Mouse (Mus musculus): Measurements from ENCODE around the gene Ripor1. TPM values are rescaled to one million over a fixed set of nuclear protein-coding genes. Genes with fewer than 3 reads are reported as not detected.

Gene Ripor1
- polyA plus RNA-seq, 1 experiment from 2014 or later = 33.0 TPM

DNA sequence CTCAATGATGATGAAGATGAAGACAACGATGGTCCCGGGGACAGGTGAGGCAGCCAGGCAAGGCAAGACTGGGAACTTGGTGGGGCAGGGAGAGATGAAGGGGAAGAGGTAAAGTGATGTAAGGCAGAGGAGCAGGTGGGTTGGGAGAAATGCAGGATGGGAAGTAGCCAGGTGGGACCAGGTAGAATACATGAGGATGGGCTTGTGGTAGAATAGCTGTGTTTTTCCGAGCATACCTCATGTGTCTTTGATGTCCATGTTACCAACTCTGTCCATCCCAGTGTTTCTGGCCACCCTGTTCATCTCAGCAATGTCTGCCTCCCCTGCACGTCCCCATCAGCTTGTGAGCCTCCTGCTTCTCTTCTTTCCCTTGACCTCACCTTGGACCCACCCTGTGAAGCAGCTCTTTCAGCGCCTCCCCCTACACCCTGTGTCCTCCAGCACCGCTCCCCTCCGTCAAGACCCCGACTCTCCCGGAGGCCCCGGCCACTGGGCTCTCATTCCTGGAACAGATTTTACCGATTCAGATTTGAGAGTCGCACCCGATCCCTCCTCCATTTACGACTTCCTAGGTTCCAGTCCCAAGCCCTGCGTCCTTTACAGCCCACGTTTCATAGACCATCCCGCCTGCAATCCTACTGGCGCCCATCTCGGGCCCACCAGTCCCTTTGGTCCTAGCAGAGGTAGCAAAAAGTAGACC lies 14.0 kb downstream of the Ripor1 start:
- H3K4me3 ChIP-seq (ENCODE audit: low read depth, low read length) = no peak overlapping the region
- no peak overlapping the region for H3K9ac ChIP-seq (ENCODE audit: low read depth, low read length)
- no peaks in the 10 kb centered on the region for H3K27me3 ChIP-seq (replicated peaks; ENCODE audit: control insufficient read depth, insufficient read depth, low read length)
- peaks cover 21% of the 10 kb centered on the region for H3K4me1 ChIP-seq (replicated peaks; ENCODE audit: control insufficient read depth, insufficient read depth, low read length)
- no peaks in the 10 kb centered on the region for H3K9me3 ChIP-seq (ENCODE audit: control insufficient read depth, low read length)
- no peak overlapping the region for H3K4me2 ChIP-seq
- no peak for ATAC-seq (replicated peaks; ENCODE audit: low FRiP score)
- 90% methylated on average over 19 of the region's 19 CpGs for WGBS
- peaks cover 53% of the 10 kb centered on the region for H3K36me3 ChIP-seq (ENCODE audit: control insufficient read depth, insufficient read depth, low read length)
- no peak for DNase-seq (ENCODE audit: low spot score)
- no peak overlapping the region for H3K27ac ChIP-seq (ENCODE audit: low read depth, low read length)

DNA sequence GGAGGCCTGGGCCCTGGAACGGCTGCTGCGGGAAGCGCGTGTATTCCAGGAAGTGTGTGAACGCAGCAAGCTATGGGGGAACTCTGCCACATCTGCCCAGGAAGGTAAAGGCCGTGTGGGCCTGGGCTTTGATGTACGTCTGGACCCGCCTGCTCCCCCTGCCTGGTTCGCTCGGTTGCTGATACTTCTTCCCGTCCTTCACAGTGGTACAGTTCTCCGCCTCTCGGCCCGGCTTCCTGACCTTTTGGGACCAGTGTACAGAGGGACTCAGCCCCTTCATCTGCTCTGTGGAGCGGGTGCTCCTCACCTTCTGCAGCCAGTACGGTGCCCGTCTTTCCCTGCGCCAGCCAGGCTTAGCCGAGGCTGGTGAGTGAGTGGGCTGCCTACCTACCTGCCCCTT lies 15.2 kb downstream of the Ripor1 start:
- no peaks in the 10 kb centered on the region for H3K27me3 ChIP-seq (replicated peaks; ENCODE audit: control insufficient read depth, insufficient read depth, low read length)
- no peaks in the 10 kb centered on the region for H3K9me3 ChIP-seq (ENCODE audit: control insufficient read depth, low read length)
- peaks cover 53% of the 10 kb centered on the region for H3K36me3 ChIP-seq (ENCODE audit: control insufficient read depth, insufficient read depth, low read length)
- no peak overlapping the region for H3K4me3 ChIP-seq (ENCODE audit: low read depth, low read length)
- no peak overlapping the region for H3K9ac ChIP-seq (ENCODE audit: low read depth, low read length)
- H3K27ac ChIP-seq (ENCODE audit: low read depth, low read length) = no peak overlapping the region
- ATAC-seq (replicated peaks; ENCODE audit: low FRiP score) (no peak), DNase-seq (ENCODE audit: low spot score) (no peak)
- 89% methylated on average over 19 of the region's 19 CpGs for WGBS
- H3K4me1 ChIP-seq (replicated peaks; ENCODE audit: control insufficient read depth, insufficient read depth, low read length) = peaks cover 14% of the 10 kb centered on the region
- H3K4me2 ChIP-seq = no peak overlapping the region

- Histone ChIP-seq H3K9me3 (ENCODE audit: control insufficient read depth, low read length) (no peaks in the 10 kb centered on the region), H3K27me3 (replicated peaks; ENCODE audit: control insufficient read depth, insufficient read depth, low read length) (no peaks in the 10 kb centered on the region), H3K4me3 (ENCODE audit: low read depth, low read length) (no peak overlapping the region), H3K36me3 (ENCODE audit: control insufficient read depth, insufficient read depth, low read length) (peaks cover 47% of the 10 kb centered on the region), H3K9ac (ENCODE audit: low read depth, low read length) (no peak overlapping the region), H3K4me1 (replicated peaks; ENCODE audit: control insufficient read depth, insufficient read depth, low read length) (peaks cover 14% of the 10 kb centered on the region), H3K4me2 (no peak overlapping the region), H3K27ac (ENCODE audit: low read depth, low read length) (no peak overlapping the region)
- no peak for DNase-seq (ENCODE audit: low spot score)
- ATAC-seq (replicated peaks; ENCODE audit: low FRiP score) = no peak
- WGBS = 90% methylated on average over 21 of the region's 21 CpGs
Observed at GRCm38 (mm10) chr8:105620946-105621720, 16.1 kb downstream of the Ripor1 start.

- no peaks in the 10 kb centered on the region for H3K9me3 ChIP-seq (ENCODE audit: control insufficient read depth, low read length)
- no peak overlapping the region for H3K4me3 ChIP-seq (ENCODE audit: low read depth, low read length)
- ATAC-seq (replicated peaks; ENCODE audit: low FRiP score) = no peak
- peaks cover 14% of the 10 kb centered on the region for H3K4me1 ChIP-seq (replicated peaks; ENCODE audit: control insufficient read depth, insufficient read depth, low read length)
- 84% methylated on average over 4 of the region's 4 CpGs for WGBS
- H3K36me3 ChIP-seq (ENCODE audit: control insufficient read depth, insufficient read depth, low read length) = peaks cover 43% of the 10 kb centered on the region
- H3K27me3 ChIP-seq (replicated peaks; ENCODE audit: control insufficient read depth, insufficient read depth, low read length) = no peaks in the 10 kb centered on the region
- no peak overlapping the region for H3K4me2 ChIP-seq
- 0 out of 2 replicates have a peak overlapping the region, but pooled peaks have one; percentile 7 for H3K27ac ChIP-seq (ENCODE audit: low read depth, low read length)
- H3K9ac ChIP-seq (ENCODE audit: low read depth, low read length) = no peak overlapping the region
- DNase-seq (ENCODE audit: low spot score) = no peak
Observed at GRCm38 (mm10) chr8:105621841-105622240, 16.8 kb downstream of the Ripor1 start.

- H3K27ac ChIP-seq (ENCODE audit: low read depth, low read length) = peak overlapping the region; percentile 35; the same call in 1 of the 2 replicates
- ATAC-seq (replicated peaks; ENCODE audit: low FRiP score) (peak; percentile 89), DNase-seq (ENCODE audit: low spot score) (peak; percentile 86)
- no peak overlapping the region for H3K4me3 ChIP-seq (ENCODE audit: low read depth, low read length)
- WGBS = 7% methylated on average over 8 of the region's 8 CpGs
- no peaks in the 10 kb centered on the region for H3K27me3 ChIP-seq (replicated peaks; ENCODE audit: control insufficient read depth, insufficient read depth, low read length)
- peaks cover 37% of the 10 kb centered on the region for H3K36me3 ChIP-seq (ENCODE audit: control insufficient read depth, insufficient read depth, low read length)
- H3K4me2 ChIP-seq = no peak overlapping the region
- peak overlapping the region; percentile 16; the same call in 1 of the 2 replicates for H3K9ac ChIP-seq (ENCODE audit: low read depth, low read length)
- H3K9me3 ChIP-seq (ENCODE audit: control insufficient read depth, low read length) = no peaks in the 10 kb centered on the region
- peaks cover 14% of the 10 kb centered on the region for H3K4me1 ChIP-seq (replicated peaks; ENCODE audit: control insufficient read depth, insufficient read depth, low read length)
Observed at GRCm38 (mm10) chr8:105622421-105622920, 17.4 kb downstream of the Ripor1 start.

DNA sequence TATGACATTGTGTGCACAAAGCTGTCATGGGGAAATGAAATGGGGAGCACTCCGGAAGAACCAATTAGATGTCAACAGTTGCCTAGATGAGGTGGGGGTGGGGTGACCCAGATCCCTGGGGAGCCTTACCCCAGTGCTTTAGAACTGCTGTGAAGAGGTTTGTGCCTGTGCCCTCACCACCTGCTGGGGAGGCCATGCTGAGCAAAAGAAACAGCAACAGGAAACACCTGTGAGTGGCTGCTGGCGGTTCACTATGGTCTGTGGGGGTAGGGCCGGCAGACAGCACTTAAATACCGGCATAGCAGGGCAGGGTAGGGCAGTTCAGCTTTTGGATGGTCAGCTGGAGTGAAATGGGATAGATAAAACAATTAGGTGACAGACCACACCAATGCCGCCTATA lies 18.1 kb downstream of the Ripor1 start:
- peaks cover 31% of the 10 kb centered on the region for H3K36me3 ChIP-seq (ENCODE audit: control insufficient read depth, insufficient read depth, low read length)
- DNase-seq (ENCODE audit: low spot score) (no peak), ATAC-seq (replicated peaks; ENCODE audit: low FRiP score) (no peak)
- no peak overlapping the region for H3K9ac ChIP-seq (ENCODE audit: low read depth, low read length)
- no peaks in the 10 kb centered on the region for H3K9me3 ChIP-seq (ENCODE audit: control insufficient read depth, low read length)
- no peaks in the 10 kb centered on the region for H3K27me3 ChIP-seq (replicated peaks; ENCODE audit: control insufficient read depth, insufficient read depth, low read length)
- H3K4me2 ChIP-seq = no peak overlapping the region
- H3K27ac ChIP-seq (ENCODE audit: low read depth, low read length) = peak overlapping the region; percentile 35; the same call in 1 of the 2 replicates
- peaks cover 14% of the 10 kb centered on the region for H3K4me1 ChIP-seq (replicated peaks; ENCODE audit: control insufficient read depth, insufficient read depth, low read length)
- no peak overlapping the region for H3K4me3 ChIP-seq (ENCODE audit: low read depth, low read length)
- 36% methylated on average over 5 of the region's 5 CpGs for WGBS

DNA sequence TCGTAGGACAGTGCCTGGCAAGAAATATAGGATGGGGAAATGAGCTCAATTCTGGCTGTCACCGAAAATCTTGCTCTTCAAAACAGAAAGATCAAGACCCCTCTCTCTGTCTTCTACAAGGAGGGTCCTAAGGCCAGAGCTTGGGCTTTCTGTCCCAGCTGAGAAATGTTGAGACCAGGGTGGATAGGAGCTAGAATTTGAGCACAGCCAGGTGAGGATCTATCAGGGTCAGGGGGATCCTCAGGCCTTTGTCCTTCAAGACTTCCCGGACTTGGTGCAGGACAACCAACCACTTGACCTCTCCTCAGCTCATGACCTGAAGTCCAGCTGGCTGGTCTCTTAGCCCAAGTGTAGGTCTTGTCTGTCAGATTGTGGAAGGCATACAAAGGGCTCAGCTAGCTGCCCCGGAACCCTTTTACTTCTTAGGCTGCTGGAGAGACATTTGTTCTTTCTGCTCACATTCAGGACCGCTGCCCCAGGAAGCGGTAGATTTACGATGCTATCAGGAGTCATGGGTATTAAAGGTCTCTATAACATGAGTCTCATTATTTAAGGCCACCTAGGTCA lies 18.7 kb downstream of the Ripor1 start:
- peak overlapping the region; percentile 8; the same call in 1 of the 2 replicates for H3K9ac ChIP-seq (ENCODE audit: low read depth, low read length)
- no peak overlapping the region for H3K4me3 ChIP-seq (ENCODE audit: low read depth, low read length)
- H3K36me3 ChIP-seq (ENCODE audit: control insufficient read depth, insufficient read depth, low read length) = peaks cover 25% of the 10 kb centered on the region
- no peaks in the 10 kb centered on the region for H3K9me3 ChIP-seq (ENCODE audit: control insufficient read depth, low read length)
- DNase-seq (ENCODE audit: low spot score) (no peak), ATAC-seq (replicated peaks; ENCODE audit: low FRiP score) (no peak)
- H3K27me3 ChIP-seq (replicated peaks; ENCODE audit: control insufficient read depth, insufficient read depth, low read length) = no peaks in the 10 kb centered on the region
- no peak overlapping the region for H3K4me2 ChIP-seq
- no peak overlapping the region; the same call in 1 of the 2 replicates for H3K27ac ChIP-seq (ENCODE audit: low read depth, low read length)
- peaks cover 14% of the 10 kb centered on the region for H3K4me1 ChIP-seq (replicated peaks; ENCODE audit: control insufficient read depth, insufficient read depth, low read length)
- WGBS = 71% methylated on average over 7 of the region's 7 CpGs

DNA sequence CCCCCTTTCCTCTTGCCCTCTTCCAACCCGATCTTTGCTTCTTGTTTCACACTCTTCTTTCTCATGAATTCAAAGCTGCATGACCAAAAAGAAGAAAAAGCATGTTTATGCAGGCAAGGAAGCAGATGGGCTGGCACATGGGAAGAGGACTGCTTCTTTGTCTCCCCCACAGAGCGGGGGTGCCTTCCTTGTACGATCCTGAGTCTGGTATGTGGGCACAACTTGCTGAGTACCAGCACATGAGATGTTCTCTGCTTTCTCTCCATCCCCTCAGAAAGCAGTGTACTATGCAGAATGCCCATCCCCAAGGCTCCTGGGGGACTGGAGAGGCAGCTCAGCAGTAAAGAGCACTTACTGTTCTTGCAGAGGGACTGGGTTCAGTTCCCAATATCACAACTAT lies 19.3 kb downstream of the Ripor1 start:
- peaks cover 14% of the 10 kb centered on the region for H3K4me1 ChIP-seq (replicated peaks; ENCODE audit: control insufficient read depth, insufficient read depth, low read length)
- no peak overlapping the region for H3K4me3 ChIP-seq (ENCODE audit: low read depth, low read length)
- H3K36me3 ChIP-seq (ENCODE audit: control insufficient read depth, insufficient read depth, low read length) = peaks cover 22% of the 10 kb centered on the region
- WGBS = 61% methylated on average over 3 of the region's 3 CpGs
- ATAC-seq (replicated peaks; ENCODE audit: low FRiP score) = no peak
- no peak overlapping the region for H3K27ac ChIP-seq (ENCODE audit: low read depth, low read length)
- no peak for DNase-seq (ENCODE audit: low spot score)
- no peak overlapping the region for H3K4me2 ChIP-seq
- no peak overlapping the region for H3K9ac ChIP-seq (ENCODE audit: low read depth, low read length)
- no peaks in the 10 kb centered on the region for H3K27me3 ChIP-seq (replicated peaks; ENCODE audit: control insufficient read depth, insufficient read depth, low read length)
- H3K9me3 ChIP-seq (ENCODE audit: control insufficient read depth, low read length) = no peaks in the 10 kb centered on the region
